Mouse (Mus musculus): ENCODE results near the gene Depdc1b. TPM values are rescaled to one million over a fixed set of nuclear protein-coding genes. Genes with fewer than 3 reads are reported as not detected.

Gene Depdc1b
- polyA plus RNA-seq, 1 experiment from 2014 or later, result 13.6 TPM

- 19% methylated on average over 12 of the region's 12 CpGs for WGBS
- Histone ChIP-seq H3K4me3 (peak overlapping the region; percentile 44), H3K27me3 (ENCODE audit: insufficient read depth, poor library complexity, severe bottlenecking) (no peaks in the 10 kb centered on the region), H3K36me3 (no peaks in the 10 kb centered on the region), H3K9me3 (no peaks in the 10 kb centered on the region), H3K4me1 (replicated peaks) (peaks cover 37% of the 10 kb centered on the region), H3K27ac (peak overlapping the region; percentile 82)
- DNase-seq (ENCODE audit: low spot score), result peak; percentile 58
Observed at GRCm38 (mm10) chr13:108297350-108298093, 18.6 kb upstream of the Depdc1b start.

- 73% methylated on average over 5 of the region's 5 CpGs for WGBS
- H3K27me3 ChIP-seq (ENCODE audit: insufficient read depth, poor library complexity, severe bottlenecking), result no peaks in the 10 kb centered on the region
- no peaks in the 10 kb centered on the region for H3K9me3 ChIP-seq
- H3K36me3 ChIP-seq, result no peaks in the 10 kb centered on the region
- peak overlapping the region; percentile 82 for H3K27ac ChIP-seq
- peaks cover 37% of the 10 kb centered on the region for H3K4me1 ChIP-seq (replicated peaks)
- no peak for DNase-seq (ENCODE audit: low spot score)
- H3K4me3 ChIP-seq, result no peak overlapping the region
Observed at GRCm38 (mm10) chr13:108298241-108298640, 17.9 kb upstream of the Depdc1b start.

- H3K27me3 ChIP-seq (ENCODE audit: insufficient read depth, poor library complexity, severe bottlenecking), result no peaks in the 10 kb centered on the region
- no peaks in the 10 kb centered on the region for H3K36me3 ChIP-seq
- DNase-seq (ENCODE audit: low spot score), result peak; percentile 45
- peaks cover 37% of the 10 kb centered on the region for H3K4me1 ChIP-seq (replicated peaks)
- 26% methylated on average over 5 of the region's 5 CpGs for WGBS
- no peak overlapping the region for H3K4me3 ChIP-seq
- H3K9me3 ChIP-seq, result no peaks in the 10 kb centered on the region
- peak overlapping the region; percentile 72 for H3K27ac ChIP-seq
Observed at GRCm38 (mm10) chr13:108300346-108300950, 15.7 kb upstream of the Depdc1b start.

- no peaks in the 10 kb centered on the region for H3K9me3 ChIP-seq
- no peaks in the 10 kb centered on the region for H3K27me3 ChIP-seq (ENCODE audit: insufficient read depth, poor library complexity, severe bottlenecking)
- H3K36me3 ChIP-seq, result no peaks in the 10 kb centered on the region
- H3K27ac ChIP-seq, result peak overlapping the region; percentile 74
- peaks cover 37% of the 10 kb centered on the region for H3K4me1 ChIP-seq (replicated peaks)
- H3K4me3 ChIP-seq, result no peak overlapping the region
- WGBS, result 46% methylated on average over 7 of the region's 7 CpGs
- DNase-seq (ENCODE audit: low spot score), result peak; percentile 50
Observed at GRCm38 (mm10) chr13:108301411-108301810, 14.7 kb upstream of the Depdc1b start.

GRCm38 (mm10) chr13:108302957-108303675 is 13.0 kb upstream of the Depdc1b start:
- no peak for DNase-seq (ENCODE audit: low spot score)
- 86% methylated on average over 7 of the region's 7 CpGs for WGBS
- H3K4me3 ChIP-seq, result no peak overlapping the region
- no peak overlapping the region for H3K27ac ChIP-seq
- H3K36me3 ChIP-seq, result no peaks in the 10 kb centered on the region
- no peaks in the 10 kb centered on the region for H3K27me3 ChIP-seq (ENCODE audit: insufficient read depth, poor library complexity, severe bottlenecking)
- no peaks in the 10 kb centered on the region for H3K9me3 ChIP-seq
- peaks cover 23% of the 10 kb centered on the region for H3K4me1 ChIP-seq (replicated peaks)

GRCm38 (mm10) chr13:108303841-108304240 is 12.3 kb upstream of the Depdc1b start:
- no peak overlapping the region for H3K27ac ChIP-seq
- H3K4me1 ChIP-seq (replicated peaks), result peaks cover 20% of the 10 kb centered on the region
- H3K36me3 ChIP-seq, result no peaks in the 10 kb centered on the region
- H3K9me3 ChIP-seq, result no peaks in the 10 kb centered on the region
- no peak overlapping the region for H3K4me3 ChIP-seq
- H3K27me3 ChIP-seq (ENCODE audit: insufficient read depth, poor library complexity, severe bottlenecking), result no peaks in the 10 kb centered on the region
- 92% methylated on average over 1 of the region's 1 CpGs for WGBS
- DNase-seq (ENCODE audit: low spot score), result no peak

- WGBS, result 49% methylated on average over 2 of the region's 2 CpGs
- Histone ChIP-seq H3K9me3 (no peaks in the 10 kb centered on the region), H3K4me1 (replicated peaks) (peaks cover 20% of the 10 kb centered on the region), H3K27me3 (ENCODE audit: insufficient read depth, poor library complexity, severe bottlenecking) (no peaks in the 10 kb centered on the region), H3K27ac (no peak overlapping the region), H3K36me3 (no peaks in the 10 kb centered on the region), H3K4me3 (no peak overlapping the region)
- DNase-seq (ENCODE audit: low spot score), result no peak
Observed at GRCm38 (mm10) chr13:108304680-108305079, 11.5 kb upstream of the Depdc1b start.

- 0% methylated on average over 32 of the region's 32 CpGs for whole genome bisulfite sequencing
- peak overlapping the region; percentile 91 for H3K4me3 ChIP-seq
- no peak for DNase-seq (ENCODE audit: low spot score)
- peaks cover 22% of the 10 kb centered on the region for H3K4me1 ChIP-seq (replicated peaks)
- no peaks in the 10 kb centered on the region for H3K9me3 ChIP-seq
- H3K27ac ChIP-seq, result peak overlapping the region; percentile 93
- H3K36me3 ChIP-seq, result peaks cover 13% of the 10 kb centered on the region
- H3K27me3 ChIP-seq (ENCODE audit: insufficient read depth, poor library complexity, severe bottlenecking), result no peaks in the 10 kb centered on the region
Observed at GRCm38 (mm10) chr13:108316487-108316903, 363 bp downstream of the Depdc1b start.

GRCm38 (mm10) chr13:108317414-108317813 is 1.3 kb downstream of the Depdc1b start:
- Histone ChIP-seq H3K27ac (no peak overlapping the region; the same call in 1 of the 2 replicates), H3K4me1 (replicated peaks) (peaks cover 22% of the 10 kb centered on the region), H3K36me3 (peaks cover 13% of the 10 kb centered on the region), H3K4me3 (peak overlapping the region; percentile 91), H3K27me3 (ENCODE audit: insufficient read depth, poor library complexity, severe bottlenecking) (no peaks in the 10 kb centered on the region), H3K9me3 (no peaks in the 10 kb centered on the region)
- 91% methylated on average over 2 of the region's 2 CpGs for WGBS
- no peak for DNase-seq (ENCODE audit: low spot score)

GRCm38 (mm10) chr13:108319028-108319427 is 2.9 kb downstream of the Depdc1b start:
- no peak overlapping the region for H3K27ac ChIP-seq
- no peaks in the 10 kb centered on the region for H3K9me3 ChIP-seq
- no peak overlapping the region for H3K4me3 ChIP-seq
- peaks cover 17% of the 10 kb centered on the region for H3K36me3 ChIP-seq
- no peak for DNase-seq (ENCODE audit: low spot score)
- H3K27me3 ChIP-seq (ENCODE audit: insufficient read depth, poor library complexity, severe bottlenecking), result no peaks in the 10 kb centered on the region
- 95% methylated on average over 8 of the region's 8 CpGs for WGBS
- peaks cover 22% of the 10 kb centered on the region for H3K4me1 ChIP-seq (replicated peaks)

- no peak for DNase-seq (ENCODE audit: low spot score)
- Histone ChIP-seq H3K27me3 (ENCODE audit: insufficient read depth, poor library complexity, severe bottlenecking) (no peaks in the 10 kb centered on the region), H3K9me3 (no peaks in the 10 kb centered on the region), H3K27ac (no peak overlapping the region), H3K36me3 (peaks cover 29% of the 10 kb centered on the region), H3K4me3 (no peak overlapping the region), H3K4me1 (replicated peaks) (peaks cover 20% of the 10 kb centered on the region)
- 92% methylated on average over 8 of the region's 8 CpGs for WGBS
Observed at GRCm38 (mm10) chr13:108320216-108320615, 4.1 kb downstream of the Depdc1b start.

- WGBS, result 92% methylated on average over 2 of the region's 2 CpGs
- peaks cover 4% of the 10 kb centered on the region for H3K4me1 ChIP-seq (replicated peaks)
- no peaks in the 10 kb centered on the region for H3K27me3 ChIP-seq (ENCODE audit: insufficient read depth, poor library complexity, severe bottlenecking)
- no peak overlapping the region for H3K27ac ChIP-seq
- DNase-seq (ENCODE audit: low spot score), result no peak
- peaks cover 51% of the 10 kb centered on the region for H3K36me3 ChIP-seq
- H3K9me3 ChIP-seq, result no peaks in the 10 kb centered on the region
- no peak overlapping the region for H3K4me3 ChIP-seq
Observed at GRCm38 (mm10) chr13:108322466-108322865, 6.3 kb downstream of the Depdc1b start.

GRCm38 (mm10) chr13:108323317-108323716 is 7.2 kb downstream of the Depdc1b start:
- H3K9me3 ChIP-seq, result no peaks in the 10 kb centered on the region
- peaks cover 55% of the 10 kb centered on the region for H3K36me3 ChIP-seq
- H3K4me3 ChIP-seq, result no peak overlapping the region
- no peak overlapping the region for H3K27ac ChIP-seq
- no peaks in the 10 kb centered on the region for H3K4me1 ChIP-seq (replicated peaks)
- DNase-seq (ENCODE audit: low spot score), result no peak
- no peaks in the 10 kb centered on the region for H3K27me3 ChIP-seq (ENCODE audit: insufficient read depth, poor library complexity, severe bottlenecking)
- 93% methylated on average over 2 of the region's 2 CpGs for WGBS
